Mouse (Mus musculus) liver, postnatal 0 days (tissue): ENCODE results near the gene Kcnt2. TPM values are rescaled to one million over a fixed set of nuclear protein-coding genes. Genes with fewer than 3 reads are reported as not detected.
A peak's percentile ranks its signal among the peaks of the same experiment; 100 is the strongest.

Experiments used
- ATAC-seq: fragments of 200-750 bp; cut with Nextera tagmentation; 2 replicates; pipeline ENCODE4 v1.8.0; 2017; ENCODE audit warnings: mild to moderate bottlenecking, moderate library complexity
- DNase-seq: peaks from one replicate; pipeline ENCODE4 v3.0.0-alpha.2; 2016
- H3K27ac ChIP-seq: fragments of 300-500 bp; sonication (generic); 2 replicates; pipeline ENCODE4 v1.5.1; 2014; ENCODE audit warnings: antibody characterized with exemption, moderate library complexity, mild to moderate bottlenecking, low read depth
- H3K27me3 ChIP-seq: fragments of 300-500 bp; sonication (generic); 2 replicates; pipeline ENCODE4 v1.6.1; 2014; ENCODE audit warnings: low read length, control low read depth, mixed read lengths; ENCODE audit not compliant: insufficient read depth
- H3K36me3 ChIP-seq: fragments of 300-500 bp; sonication (generic); replicated peaks from 2 replicates; pipeline ENCODE4 v1.6.1; 2014; ENCODE audit warnings: mild to moderate bottlenecking, control low read depth, low read length, moderate library complexity, mixed read lengths; ENCODE audit not compliant: insufficient read depth
- H3K4me1 ChIP-seq: fragments of 300-500 bp; sonication (generic); 2 replicates; pipeline ENCODE4 v1.6.1; 2014; ENCODE audit warnings: antibody characterized with exemption, mild to moderate bottlenecking, control low read depth; ENCODE audit not compliant: insufficient read depth
- H3K4me2 ChIP-seq: fragments of 300-500 bp; sonication (generic); 2 replicates; pipeline ENCODE4 v1.6.1; 2014; ENCODE audit warnings: low read depth, mild to moderate bottlenecking, low read length, moderate library complexity, mixed read lengths
- H3K4me3 ChIP-seq: fragments of 300-500 bp; sonication (generic); 2 replicates; pipeline ENCODE4 v1.5.1; 2014; ENCODE audit warnings: low read depth, low read length
- H3K9ac ChIP-seq: fragments of 300-500 bp; sonication (generic); replicated peaks from 2 replicates; pipeline ENCODE4 v1.6.1; 2014; ENCODE audit warnings: mild to moderate bottlenecking, moderate library complexity
- H3K9me3 ChIP-seq: fragments of 300-500 bp; sonication (generic); 2 replicates; pipeline ENCODE4 v1.6.1; 2016; ENCODE audit warnings: mild to moderate bottlenecking, control low read depth, low read length, mixed read lengths
- CTCF ChIP-seq: sonication (generic); IDR thresholded peaks from 2 replicates; pipeline ENCODE4 v1.5.1; 2016; ENCODE audit warnings: antibody characterized with exemption, low read depth
- EP300 ChIP-seq: IDR thresholded peaks from 2 replicates; pipeline ENCODE4 v1.6.1; 2016; ENCODE audit warnings: antibody characterized with exemption, low read depth, mild to moderate bottlenecking
- WGBS: fragments of 180-500 bp; shearing (Covaris S2); extraction: QIAGEN DNeasy Blood & Tissue Kit; methylation state at CpG from one replicate; pipeline ENCODE4 v1.1.7; 2014; ENCODE audit not compliant: insufficient replicate concordance; 5-methylcytosine and 5-hydroxymethylcytosine counted together
- polyA plus RNA-seq: library from polyadenylated mRNA; unstranded; fragments of >200 nt; fragmentation: Nextera tagmentation; extraction: Ambion mirVana; gene quantifications from 2 replicates; pipeline ENCODE4 v1.2.1, GENCODE M21; 2015

Gene Kcnt2
- polyA plus RNA-seq, 1 experiment from 2014 or later, result 0.12 TPM

GRCm38 (mm10) chr1:140266047-140266446 lies 20.1 kb downstream of the Kcnt2 start:
- whole genome bisulfite sequencing, result 62% methylated on average over 5 of the region's 5 CpGs
- TF ChIP-seq CTCF (no peak), EP300 (no peak)
- Histone ChIP-seq H3K4me2 (no peak overlapping the region), H3K4me1 (peaks cover 11% of the 10 kb centered on the region), H3K27me3 (no peaks in the 10 kb centered on the region), H3K9ac (no peak overlapping the region), H3K36me3 (no peaks in the 10 kb centered on the region), H3K4me3 (no peak overlapping the region), H3K9me3 (no peaks in the 10 kb centered on the region), H3K27ac (no peak overlapping the region)
- DNase-seq, result no peak
- no peak for ATAC-seq

GRCm38 (mm10) chr1:140266643-140267286 lies 20.8 kb downstream of the Kcnt2 start:
- no peak for TF ChIP-seq EP300
- TF ChIP-seq CTCF, result no peak
- ATAC-seq, result no peak
- Histone ChIP-seq H3K4me2 (peak overlapping the region; percentile 33; the same call in 1 of the 2 replicates), H3K36me3 (no peaks in the 10 kb centered on the region), H3K9ac (no peak overlapping the region), H3K4me3 (no peak overlapping the region), H3K27me3 (no peaks in the 10 kb centered on the region), H3K9me3 (no peaks in the 10 kb centered on the region), H3K27ac (no peak overlapping the region), H3K4me1 (peaks cover 11% of the 10 kb centered on the region)
- 48% methylated on average over 8 of the region's 8 CpGs for WGBS
- DNase-seq, result no peak

- H3K9ac ChIP-seq, result no peak overlapping the region
Measured at GRCm38 (mm10) chr1:140267288-140267687, 21.3 kb downstream of the Kcnt2 start.

GRCm38 (mm10) chr1:140273624-140274023 lies 27.7 kb downstream of the Kcnt2 start:
- Histone ChIP-seq H3K27me3 (no peaks in the 10 kb centered on the region), H3K4me1 (no peaks in the 10 kb centered on the region), H3K27ac (no peak overlapping the region), H3K4me2 (no peak overlapping the region), H3K9ac (no peak overlapping the region), H3K36me3 (no peaks in the 10 kb centered on the region), H3K9me3 (no peaks in the 10 kb centered on the region), H3K4me3 (no peak overlapping the region)
- DNase-seq (no peak), ATAC-seq (no peak)
- TF ChIP-seq CTCF, result no peak
- TF ChIP-seq EP300, result no peak
- WGBS, result 71% methylated on average over 3 of the region's 3 CpGs

More at GRCm38 (mm10) chr1:140267288-140267687, 21.3 kb downstream of the Kcnt2 start:
- Histone ChIP-seq H3K27ac (no peak overlapping the region), H3K27me3 (no peaks in the 10 kb centered on the region), H3K4me2 (0 out of 2 replicates have a peak overlapping the region, but pooled peaks have one; percentile 33), H3K9me3 (no peaks in the 10 kb centered on the region), H3K4me3 (no peak overlapping the region), H3K36me3 (no peaks in the 10 kb centered on the region), H3K4me1 (peaks cover 11% of the 10 kb centered on the region)
- 46% methylated on average over 2 of the region's 2 CpGs for WGBS
- DNase-seq (no peak), ATAC-seq (no peak)
- no peak for TF ChIP-seq EP300
- TF ChIP-seq CTCF, result no peak

- TF ChIP-seq CTCF, result no peak
- TF ChIP-seq EP300, result no peak
- Histone ChIP-seq H3K4me2 (no peak overlapping the region), H3K4me3 (no peak overlapping the region), H3K9ac (no peak overlapping the region), H3K9me3 (no peaks in the 10 kb centered on the region), H3K27ac (no peak overlapping the region), H3K4me1 (no peaks in the 10 kb centered on the region), H3K36me3 (no peaks in the 10 kb centered on the region), H3K27me3 (no peaks in the 10 kb centered on the region)
- ATAC-seq (no peak), DNase-seq (no peak)
Measured at GRCm38 (mm10) chr1:140275813-140276212, 29.9 kb downstream of the Kcnt2 start.

GRCm38 (mm10) chr1:140293140-140293539 lies 47.2 kb downstream of the Kcnt2 start:
- Histone ChIP-seq H3K9ac (no peak overlapping the region), H3K27me3 (no peaks in the 10 kb centered on the region), H3K4me1 (no peaks in the 10 kb centered on the region), H3K9me3 (no peaks in the 10 kb centered on the region), H3K36me3 (no peaks in the 10 kb centered on the region), H3K27ac (no peak overlapping the region), H3K4me3 (no peak overlapping the region), H3K4me2 (no peak overlapping the region)
- DNase-seq, result no peak
- ATAC-seq, result no peak
- 77% methylated on average over 3 of the region's 3 CpGs for WGBS
- TF ChIP-seq CTCF (no peak), EP300 (no peak)
